Comparison of ENCODE assay signal across 8 mouse cellular contexts in the genomic region with DNA sequence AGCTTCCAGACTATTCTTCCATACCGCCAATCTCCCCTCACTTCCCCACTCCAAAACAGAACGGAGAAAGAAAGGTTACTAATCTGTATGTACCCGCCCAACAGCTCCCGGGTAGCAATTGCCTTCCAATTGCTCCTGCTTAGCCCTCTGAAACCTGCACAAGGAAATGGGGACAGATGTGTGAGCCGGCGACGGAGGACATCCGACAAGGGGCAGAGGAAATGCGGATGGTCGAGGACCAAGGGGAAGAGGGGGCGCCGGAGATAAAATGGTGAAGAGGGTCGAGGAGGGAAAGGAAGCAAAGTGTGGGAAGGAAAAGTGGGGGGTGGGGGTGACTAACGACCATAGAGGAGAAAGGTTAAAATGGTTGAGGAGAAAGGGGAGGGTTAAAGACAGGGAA. TPM values are rescaled to one million over a fixed set of nuclear protein-coding genes. Genes with fewer than 3 reads are reported as not detected.
DNase-seq lines count a peak whose midpoint lies in the region; ATAC-seq and TF ChIP-seq lines count a peak whose summit lies in the region.

No protein-coding gene starts in this region.

- peaks cover 7% of the 10 kb centered on the region; the same call in 1 of the 2 replicates for H3K4me1 ChIP-seq in heart, embryonic 11.5 days (ENCODE audit: control insufficient read depth, insufficient read depth, low read length)
- H3K4me1 ChIP-seq in E14TG2a.4 (replicated peaks; ENCODE audit: low read depth, low read length): peaks cover 26% of the 10 kb centered on the region
- H3K4me1 ChIP-seq in embryonic facial prominence, embryonic 12.5 days: peaks cover 10% of the 10 kb centered on the region
- peaks cover 9% of the 10 kb centered on the region for H3K4me1 ChIP-seq in intestine, embryonic 15.5 days (replicated peaks)
- peaks cover 25% of the 10 kb centered on the region for H3K4me1 ChIP-seq in midbrain, embryonic 13.5 days (replicated peaks)

- 1% methylated on average over 14 of the region's 14 CpGs for WGBS in heart, embryonic 11.5 days (ENCODE audit: insufficient replicate concordance)
- whole genome bisulfite sequencing in embryonic facial prominence, embryonic 12.5 days: 2% methylated on average over 14 of the region's 14 CpGs
- under 1% methylated on average over 14 of the region's 14 CpGs for WGBS in intestine, embryonic 15.5 days
- WGBS in midbrain, embryonic 13.5 days: 2% methylated on average over 14 of the region's 14 CpGs

- H3K27ac ChIP-seq in heart, embryonic 11.5 days (ENCODE audit: low read depth, low read length): peak overlapping the region; percentile 89; the same call in 1 of the 2 replicates
- H3K27ac ChIP-seq in embryonic facial prominence, embryonic 12.5 days: peak overlapping the region; percentile 89; the same call in 1 of the 2 replicates
- peak overlapping the region; percentile 91; the same call in 1 of the 2 replicates for H3K27ac ChIP-seq in intestine, embryonic 15.5 days
- peak overlapping the region; percentile 95 for H3K27ac ChIP-seq in midbrain, embryonic 13.5 days

- peak overlapping the region; percentile 91 for H3K4me3 ChIP-seq in heart, embryonic 11.5 days (ENCODE audit: low read depth, low read length)
- peak overlapping the region; percentile 92 for H3K4me3 ChIP-seq in E14TG2a.4 (replicated peaks; ENCODE audit: low read length)
- H3K4me3 ChIP-seq in embryonic facial prominence, embryonic 12.5 days: peak overlapping the region; percentile 76
- H3K4me3 ChIP-seq in intestine, embryonic 15.5 days (replicated peaks): peak overlapping the region; percentile 91
- H3K4me3 ChIP-seq in midbrain, embryonic 13.5 days (replicated peaks): peak overlapping the region; percentile 90

- 0 out of 2 replicates have a peak, but pooled peaks cover 1% of the 10 kb centered on the region for H3K9me3 ChIP-seq in heart, embryonic 11.5 days (replicated peaks; ENCODE audit: control insufficient read depth, low read length)
- H3K9me3 ChIP-seq in E14TG2a.4 (ENCODE audit: low read length): peaks cover 46% of the 10 kb centered on the region
- no peaks in the 10 kb centered on the region for H3K9me3 ChIP-seq in embryonic facial prominence, embryonic 12.5 days
- no peaks in the 10 kb centered on the region for H3K9me3 ChIP-seq in intestine, embryonic 15.5 days
- no peaks in the 10 kb centered on the region for H3K9me3 ChIP-seq in midbrain, embryonic 13.5 days

- H3K9ac ChIP-seq in heart, embryonic 11.5 days (ENCODE audit: low read depth, low read length): peak overlapping the region; percentile 91
- peak overlapping the region; percentile 89 for H3K9ac ChIP-seq in embryonic facial prominence, embryonic 12.5 days
- peak overlapping the region; percentile 97 for H3K9ac ChIP-seq in intestine, embryonic 15.5 days
- H3K9ac ChIP-seq in midbrain, embryonic 13.5 days (replicated peaks): peak overlapping the region; percentile 94

- TF ChIP-seq CTCF in E14TG2a.4 (conservative IDR thresholded peaks at IDR 0.05; ENCODE audit: low read length): no peak

- no peak; the same call in 1 of the 2 replicates for ATAC-seq in heart, embryonic 11.5 days (replicated peaks; ENCODE audit: insufficient number of reproducible peaks, low FRiP score, low TSS enrichment)
- ATAC-seq in embryonic facial prominence, embryonic 12.5 days (ENCODE audit: insufficient number of reproducible peaks, insufficient read depth, low FRiP score, low TSS enrichment): no peak
- ATAC-seq in intestine, embryonic 15.5 days: 0 out of 2 replicates have a peak, but pooled peaks have one; percentile 8
- no peak; the same call in 1 of the 2 replicates for ATAC-seq in midbrain, embryonic 13.5 days

- H3K27me3 ChIP-seq in heart, embryonic 11.5 days (ENCODE audit: control insufficient read depth, insufficient read depth, low read length): no peaks in the 10 kb centered on the region
- H3K27me3 ChIP-seq in E14TG2a.4 (ENCODE audit: insufficient read depth, low read length): no peaks in the 10 kb centered on the region
- no peaks in the 10 kb centered on the region for H3K27me3 ChIP-seq in embryonic facial prominence, embryonic 12.5 days
- H3K27me3 ChIP-seq in intestine, embryonic 15.5 days (replicated peaks): no peaks in the 10 kb centered on the region
- H3K27me3 ChIP-seq in midbrain, embryonic 13.5 days: no peaks in the 10 kb centered on the region

- H3K4me2 ChIP-seq in heart, embryonic 11.5 days: peak overlapping the region; percentile 60
- peak overlapping the region; percentile 70 for H3K4me2 ChIP-seq in embryonic facial prominence, embryonic 12.5 days (replicated peaks)
- H3K4me2 ChIP-seq in intestine, embryonic 15.5 days (replicated peaks): peak overlapping the region; percentile 76
- peak overlapping the region; percentile 74 for H3K4me2 ChIP-seq in midbrain, embryonic 13.5 days (replicated peaks)

- DNase-seq in heart, adult 11 months: no peak
- DNase-seq in T-cell, adult 2 months (ENCODE audit: low spot score): no peak
- no peak for DNase-seq in urinary bladder, adult 2 months (ENCODE audit: low spot score)

- H3K36me3 ChIP-seq in heart, embryonic 11.5 days (ENCODE audit: control insufficient read depth, insufficient read depth, low read length): no peaks in the 10 kb centered on the region
- H3K36me3 ChIP-seq in E14TG2a.4 (ENCODE audit: insufficient read depth, low read length): peaks cover 8% of the 10 kb centered on the region
- no peaks in the 10 kb centered on the region for H3K36me3 ChIP-seq in embryonic facial prominence, embryonic 12.5 days
- H3K36me3 ChIP-seq in intestine, embryonic 15.5 days: no peaks in the 10 kb centered on the region
- no peaks in the 10 kb centered on the region for H3K36me3 ChIP-seq in midbrain, embryonic 13.5 days

RNA-seq across cellular contexts. Expression of gene Zyg11b, which starts 0.6 kb away (rescaled TPM):
- polyA plus RNA-seq in heart, embryonic 11.5 days (2014; fragmentation: Nextera tagmentation; extraction: Ambion mirVana): 9.1 and 9.9 TPM in 2 replicates
- polyA plus RNA-seq in embryonic facial prominence, embryonic 12.5 days (2016; fragmentation: Nextera tagmentation; extraction: Ambion mirVana): 18.4 and 20.5 TPM in 2 replicates
- polyA plus RNA-seq in intestine, embryonic 15.5 days (2015; fragmentation: Nextera tagmentation; extraction: Ambion mirVana): 8.3 and 8.6 TPM in 2 replicates
- polyA plus RNA-seq in midbrain, embryonic 13.5 days (2015; fragmentation: Nextera tagmentation; extraction: Ambion mirVana): 30.3 and 30.9 TPM in 2 replicates
- 15.3 and 17.4 TPM in 2 replicates for polyA plus RNA-seq in urinary bladder, adult 2 months (2012; rRNA removed)

RNA-seq across cellular contexts. Expression of gene Coa7, which starts 27.7 kb away (rescaled TPM):
- polyA plus RNA-seq in heart, embryonic 11.5 days (2014; fragmentation: Nextera tagmentation; extraction: Ambion mirVana): 38.0 and 44.3 TPM in 2 replicates
- polyA plus RNA-seq in embryonic facial prominence, embryonic 12.5 days (2016; fragmentation: Nextera tagmentation; extraction: Ambion mirVana): 55.6 and 58.0 TPM in 2 replicates
- polyA plus RNA-seq in intestine, embryonic 15.5 days (2015; fragmentation: Nextera tagmentation; extraction: Ambion mirVana): 65.2 and 65.3 TPM in 2 replicates
- polyA plus RNA-seq in midbrain, embryonic 13.5 days (2015; fragmentation: Nextera tagmentation; extraction: Ambion mirVana): 49.5 and 50.5 TPM in 2 replicates
- 11.9 and 12.3 TPM in 2 replicates for polyA plus RNA-seq in urinary bladder, adult 2 months (2012; rRNA removed)
